Comparison of ENCODE assay signal across 22 mouse cellular contexts in genomic region chr10:44304330-44304717, GRCm38 (mm10).
"Had no signal": no experiment of that assay in that cellular context is flagged by ENCODE, and none has a peak within 500 bp of the region (broad histone marks: within the 10 kb centered on the region; RNA-seq: fewer than 3 reads in every experiment).

No protein-coding gene starts in this region.

- H3K4me3 ChIP-seq: gastrocnemius, adult 2 months; heart, adult 2 months; heart, embryonic 12.5 days; hindbrain, embryonic 10.5 days; hindbrain, embryonic 12.5 days; intestine, embryonic 15.5 days; left cerebral cortex, adult 2 months; limb, embryonic 13.5 days; limb, embryonic 15.5 days had no signal

- H3K4me2 ChIP-seq: heart, embryonic 12.5 days; hindbrain, embryonic 12.5 days; hindbrain, embryonic 14.5 days; intestine, embryonic 15.5 days; limb, embryonic 13.5 days; limb, embryonic 15.5 days had no signal

- H3K9me3 ChIP-seq: heart, embryonic 12.5 days; hindbrain, embryonic 10.5 days; hindbrain, embryonic 12.5 days; intestine, embryonic 15.5 days; limb, embryonic 13.5 days; limb, embryonic 15.5 days had no signal

- H3K9ac ChIP-seq: heart, embryonic 12.5 days; hindbrain, embryonic 12.5 days; hindbrain, embryonic 14.5 days; intestine, embryonic 15.5 days; limb, embryonic 13.5 days; limb, embryonic 15.5 days had no signal

- ATAC-seq: hindbrain, embryonic 16.5 days; inflammation-experienced regulatory T-cells, adult 6 months; intestine, embryonic 15.5 days; intestine, postnatal 0 days had no signal

- H3K27ac ChIP-seq: gastrocnemius, adult 2 months; heart, adult 2 months; hindbrain, embryonic 10.5 days; hindbrain, embryonic 12.5 days; hindbrain, embryonic 14.5 days; intestine, embryonic 15.5 days; left cerebral cortex, adult 2 months; limb, embryonic 13.5 days; limb, embryonic 15.5 days had no signal

- H3K27me3 ChIP-seq: heart, embryonic 12.5 days; hindbrain, embryonic 12.5 days; intestine, embryonic 15.5 days; limb, embryonic 13.5 days; limb, embryonic 15.5 days had no signal

- H3K4me1 ChIP-seq: hindbrain, embryonic 10.5 days; hindbrain, embryonic 12.5 days; intestine, embryonic 15.5 days; limb, embryonic 13.5 days; limb, embryonic 15.5 days had no signal

- DNase-seq: gastrocnemius, adult 2 months; gastrocnemius, postnatal 10 days; gastrocnemius, postnatal 25 days; heart, adult 2 months; heart, postnatal 10 days; heart, postnatal 4 days; kidney, adult 18-20 months; kidney, adult 8-10 months; kidney, postnatal 10 days; kidney, postnatal 25 days; kidney, postnatal 4 days had no signal
